Mouse (Mus musculus) hindbrain, embryonic 12.5 days (tissue): ENCODE data around the gene Shd. TPM values are rescaled to one million over a fixed set of nuclear protein-coding genes. Genes with fewer than 3 reads are reported as not detected.

ENCODE experiments used
- ATAC-seq: fragments of 200-750 bp; cut with Nextera tagmentation; 2 replicates; pipeline ENCODE4 v1.8.0; 2017; ENCODE audit warnings: moderate TSS enrichment; ENCODE audit not compliant: low FRiP score
- H3K27ac ChIP-seq: fragments of 300-500 bp; sonication (generic); 2 replicates; pipeline ENCODE4 v1.5.1; 2016; ENCODE audit warnings: mild to moderate bottlenecking
- H3K27me3 ChIP-seq: fragments of 300-500 bp; sonication (generic); 2 replicates; pipeline ENCODE4 v1.6.1; 2016; ENCODE audit warnings: mild to moderate bottlenecking
- H3K36me3 ChIP-seq: fragments of 300-500 bp; sonication (generic); 2 replicates; pipeline ENCODE4 v1.6.1; 2016; ENCODE audit warnings: mild to moderate bottlenecking
- H3K4me1 ChIP-seq: fragments of 300-500 bp; sonication (generic); 2 replicates; pipeline ENCODE4 v1.6.1; 2016
- H3K4me2 ChIP-seq: fragments of 300-500 bp; sonication (generic); replicated peaks from 2 replicates; pipeline ENCODE4 v1.6.1; 2016; ENCODE audit warnings: mild to moderate bottlenecking
- H3K4me3 ChIP-seq: fragments of 300-500 bp; sonication (generic); 2 replicates; pipeline ENCODE4 v1.5.1; 2016; ENCODE audit warnings: mild to moderate bottlenecking
- H3K9ac ChIP-seq: fragments of 300-500 bp; sonication (generic); 2 replicates; pipeline ENCODE4 v1.6.1; 2016; ENCODE audit warnings: mild to moderate bottlenecking, moderate library complexity
- H3K9me3 ChIP-seq: fragments of 300-500 bp; sonication (generic); replicated peaks from 2 replicates; pipeline ENCODE4 v1.6.1; 2016; ENCODE audit warnings: mild to moderate bottlenecking
- WGBS: fragments of 180-500 bp; shearing (Covaris S2); methylation state at CpG from one replicate; pipeline ENCODE4 v1.1.7; 2016; 5-methylcytosine and 5-hydroxymethylcytosine counted together
- polyA plus RNA-seq: library from polyadenylated mRNA; unstranded; fragments of >200 nt; fragmentation: Nextera tagmentation; extraction: Ambion mirVana; gene quantifications from 2 replicates; pipeline ENCODE4 v1.2.1, GENCODE M21; 2016

The Shd gene
- polyA plus RNA-seq, 1 experiment from 2014 or later, result 135 TPM

- no peaks in the 10 kb centered on the region for H3K9me3 ChIP-seq
- no peak for ATAC-seq
- no peak within 1 kb of the TSS for H3K4me3 ChIP-seq
- H3K9ac ChIP-seq, result no peak within 1 kb of the TSS
- H3K27ac ChIP-seq, result no peak within 1 kb of the TSS
- H3K27me3 ChIP-seq, result peaks cover 14% of the 10 kb centered on the region
- H3K4me1 ChIP-seq, result peaks cover 14% of the 10 kb centered on the region
- H3K36me3 ChIP-seq, result no peaks in the 10 kb centered on the region
- no peak within 1 kb of the TSS for H3K4me2 ChIP-seq
- 70% methylated on average over 6 of the region's 6 CpGs for WGBS
Measured at GRCm38 (mm10) chr17:55952447-55953027, 17.7 kb upstream of the Shd start, which contains the start of gene Ebi3. Ebi3 (plus strand) TSS chr17:55952640.

GRCm38 (mm10) chr17:55953751-55954150 lies 16.5 kb upstream of the Shd start:
- no peaks in the 10 kb centered on the region for H3K9me3 ChIP-seq
- no peak overlapping the region for H3K4me2 ChIP-seq
- 80% methylated on average over 6 of the region's 6 CpGs for WGBS
- no peak overlapping the region for H3K4me3 ChIP-seq
- ATAC-seq, result no peak
- no peak overlapping the region for H3K9ac ChIP-seq
- no peak overlapping the region for H3K27ac ChIP-seq
- H3K27me3 ChIP-seq, result peaks cover 14% of the 10 kb centered on the region
- H3K36me3 ChIP-seq, result no peaks in the 10 kb centered on the region
- peaks cover 21% of the 10 kb centered on the region for H3K4me1 ChIP-seq

GRCm38 (mm10) chr17:55954229-55954628 lies 16.0 kb upstream of the Shd start:
- Histone ChIP-seq H3K9ac (no peak overlapping the region), H3K4me2 (no peak overlapping the region), H3K36me3 (no peaks in the 10 kb centered on the region), H3K27me3 (peaks cover 14% of the 10 kb centered on the region), H3K27ac (no peak overlapping the region), H3K4me1 (peaks cover 21% of the 10 kb centered on the region), H3K9me3 (no peaks in the 10 kb centered on the region), H3K4me3 (no peak overlapping the region)
- no peak for ATAC-seq
- 38% methylated on average over 16 of the region's 16 CpGs for WGBS

GRCm38 (mm10) chr17:55956129-55956528 lies 14.1 kb upstream of the Shd start:
- WGBS, result under 1% methylated on average over 23 of the region's 26 CpGs
- H3K27ac ChIP-seq, result 0 out of 2 replicates have a peak overlapping the region, but pooled peaks have one; percentile 30
- ATAC-seq, result peak; percentile 12; the same call in 1 of the 2 replicates

GRCm38 (mm10) chr17:55956591-55956990 lies 13.7 kb upstream of the Shd start:
- H3K4me2 ChIP-seq, result peak overlapping the region; percentile 77
- H3K27me3 ChIP-seq, result peaks cover 14% of the 10 kb centered on the region
- peaks cover 27% of the 10 kb centered on the region for H3K4me1 ChIP-seq
- H3K4me3 ChIP-seq, result peak overlapping the region; percentile 45
- 0 out of 2 replicates have a peak overlapping the region, but pooled peaks have one; percentile 0 for H3K27ac ChIP-seq
- H3K9ac ChIP-seq, result 0 out of 2 replicates have a peak overlapping the region, but pooled peaks have one; percentile 61
- H3K36me3 ChIP-seq, result peaks cover 8% of the 10 kb centered on the region; the same call in 1 of the 2 replicates
- no peak for ATAC-seq
- WGBS, result 34% methylated on average over 6 of the region's 6 CpGs
- H3K9me3 ChIP-seq, result no peaks in the 10 kb centered on the region

More at GRCm38 (mm10) chr17:55956129-55956528, 14.1 kb upstream of the Shd start:
- peak overlapping the region; percentile 77 for H3K4me2 ChIP-seq
- H3K4me3 ChIP-seq, result peak overlapping the region; percentile 45
- peaks cover 27% of the 10 kb centered on the region for H3K4me1 ChIP-seq
- H3K36me3 ChIP-seq, result peaks cover 4% of the 10 kb centered on the region; the same call in 1 of the 2 replicates
- H3K9ac ChIP-seq, result peak overlapping the region; percentile 61
- H3K27me3 ChIP-seq, result peaks cover 14% of the 10 kb centered on the region
- H3K9me3 ChIP-seq, result no peaks in the 10 kb centered on the region

- no peak overlapping the region for H3K4me3 ChIP-seq
- peak overlapping the region; percentile 77; the same call in 1 of the 2 replicates for H3K4me2 ChIP-seq
- no peaks in the 10 kb centered on the region for H3K9me3 ChIP-seq
- WGBS, result 15% methylated on average over 9 of the region's 9 CpGs
- H3K27ac ChIP-seq, result peak overlapping the region; percentile 55; the same call in 1 of the 2 replicates
- peak; percentile 35; the same call in 1 of the 2 replicates for ATAC-seq
- H3K9ac ChIP-seq, result no peak overlapping the region
- peaks cover 14% of the 10 kb centered on the region for H3K27me3 ChIP-seq
- H3K4me1 ChIP-seq, result peaks cover 27% of the 10 kb centered on the region
- peaks cover 14% of the 10 kb centered on the region; the same call in 1 of the 2 replicates for H3K36me3 ChIP-seq
Measured at GRCm38 (mm10) chr17:55957168-55957567, 13.1 kb upstream of the Shd start.

- Histone ChIP-seq H3K4me2 (peak overlapping the region; percentile 65), H3K9me3 (no peaks in the 10 kb centered on the region), H3K4me3 (peak overlapping the region; percentile 51), H3K27ac (peak overlapping the region; percentile 92), H3K36me3 (peaks cover 17% of the 10 kb centered on the region; the same call in 1 of the 2 replicates), H3K4me1 (peaks cover 27% of the 10 kb centered on the region), H3K27me3 (peaks cover 14% of the 10 kb centered on the region), H3K9ac (peak overlapping the region; percentile 67)
- 77% methylated on average over 13 of the region's 13 CpGs for WGBS
- ATAC-seq, result no peak
Measured at GRCm38 (mm10) chr17:55957726-55958583, 12.3 kb upstream of the Shd start.

GRCm38 (mm10) chr17:55958584-55958886 lies 11.7 kb upstream of the Shd start:
- H3K4me2 ChIP-seq, result peak overlapping the region; percentile 65
- 33% methylated on average over 2 of the region's 2 CpGs for WGBS
- ATAC-seq, result no peak
- H3K27me3 ChIP-seq, result peaks cover 14% of the 10 kb centered on the region
- H3K4me1 ChIP-seq, result peaks cover 30% of the 10 kb centered on the region
- peak overlapping the region; percentile 67 for H3K9ac ChIP-seq
- peaks cover 17% of the 10 kb centered on the region; the same call in 1 of the 2 replicates for H3K36me3 ChIP-seq
- H3K4me3 ChIP-seq, result peak overlapping the region; percentile 51
- H3K9me3 ChIP-seq, result no peaks in the 10 kb centered on the region
- peak overlapping the region; percentile 92 for H3K27ac ChIP-seq

GRCm38 (mm10) chr17:55958918-55959728 lies 11.1 kb upstream of the Shd start, which contains the start of gene Yju2:
Yju2 (plus strand) TSS chr17:55959099.
- H3K27ac ChIP-seq, result peak within 1 kb of the TSS; percentile 92
- H3K27me3 ChIP-seq, result peaks cover 10% of the 10 kb centered on the region
- ATAC-seq, result peak; percentile 90
- under 1% methylated on average over 44 of the region's 46 CpGs for WGBS
- H3K9ac ChIP-seq, result peak within 1 kb of the TSS; percentile 67
- H3K9me3 ChIP-seq, result no peaks in the 10 kb centered on the region
- peak within 1 kb of the TSS; percentile 65 for H3K4me2 ChIP-seq
- H3K4me3 ChIP-seq, result peak within 1 kb of the TSS; percentile 51
- peaks cover 30% of the 10 kb centered on the region for H3K4me1 ChIP-seq
- peaks cover 19% of the 10 kb centered on the region for H3K36me3 ChIP-seq

GRCm38 (mm10) chr17:55959946-55960740 lies 10.1 kb upstream of the Shd start:
- no peak for ATAC-seq
- peak overlapping the region; percentile 51 for H3K4me3 ChIP-seq
- peak overlapping the region; percentile 41; the same call in 1 of the 2 replicates for H3K9ac ChIP-seq
- no peaks in the 10 kb centered on the region for H3K9me3 ChIP-seq
- 75% methylated on average over 10 of the region's 10 CpGs for WGBS
- peak overlapping the region; percentile 92 for H3K27ac ChIP-seq
- H3K4me1 ChIP-seq, result peaks cover 30% of the 10 kb centered on the region
- no peaks in the 10 kb centered on the region for H3K27me3 ChIP-seq
- H3K4me2 ChIP-seq, result peak overlapping the region; percentile 65
- H3K36me3 ChIP-seq, result peaks cover 29% of the 10 kb centered on the region

GRCm38 (mm10) chr17:55960791-55961190 lies 9.5 kb upstream of the Shd start:
- H3K4me2 ChIP-seq, result no peak overlapping the region
- H3K36me3 ChIP-seq, result peaks cover 35% of the 10 kb centered on the region
- H3K9ac ChIP-seq, result no peak overlapping the region
- H3K27ac ChIP-seq, result no peak overlapping the region
- no peaks in the 10 kb centered on the region for H3K27me3 ChIP-seq
- no peak overlapping the region for H3K4me3 ChIP-seq
- no peak for ATAC-seq
- no peaks in the 10 kb centered on the region for H3K9me3 ChIP-seq
- peaks cover 30% of the 10 kb centered on the region for H3K4me1 ChIP-seq
